Mouse (Mus musculus): ENCODE data around the gene Fbxw8. TPM values are rescaled to one million over a fixed set of nuclear protein-coding genes. Genes with fewer than 3 reads are reported as not detected.

Fbxw8 gene
- polyA plus RNA-seq, 1 experiment from 2014 or later = 28.9 TPM

- H3K27me3 ChIP-seq = no peaks in the 10 kb centered on the region
- no peak; the same call in 1 of the 2 replicates for ATAC-seq (replicated peaks; ENCODE audit: low FRiP score)
- peaks cover 45% of the 10 kb centered on the region for H3K4me1 ChIP-seq
- H3K36me3 ChIP-seq = peaks cover 51% of the 10 kb centered on the region
- 76% methylated on average over 19 of the region's 19 CpGs for WGBS
- no peaks in the 10 kb centered on the region for H3K9me3 ChIP-seq (replicated peaks)
- no peak overlapping the region for H3K4me3 ChIP-seq (replicated peaks)
- H3K4me2 ChIP-seq = no peak overlapping the region
- H3K27ac ChIP-seq = peak overlapping the region; percentile 93
- H3K9ac ChIP-seq = no peak overlapping the region
Measured at GRCm38 (mm10) chr5:118065516-118066255, 89.6 kb downstream of the Fbxw8 start.

DNA sequence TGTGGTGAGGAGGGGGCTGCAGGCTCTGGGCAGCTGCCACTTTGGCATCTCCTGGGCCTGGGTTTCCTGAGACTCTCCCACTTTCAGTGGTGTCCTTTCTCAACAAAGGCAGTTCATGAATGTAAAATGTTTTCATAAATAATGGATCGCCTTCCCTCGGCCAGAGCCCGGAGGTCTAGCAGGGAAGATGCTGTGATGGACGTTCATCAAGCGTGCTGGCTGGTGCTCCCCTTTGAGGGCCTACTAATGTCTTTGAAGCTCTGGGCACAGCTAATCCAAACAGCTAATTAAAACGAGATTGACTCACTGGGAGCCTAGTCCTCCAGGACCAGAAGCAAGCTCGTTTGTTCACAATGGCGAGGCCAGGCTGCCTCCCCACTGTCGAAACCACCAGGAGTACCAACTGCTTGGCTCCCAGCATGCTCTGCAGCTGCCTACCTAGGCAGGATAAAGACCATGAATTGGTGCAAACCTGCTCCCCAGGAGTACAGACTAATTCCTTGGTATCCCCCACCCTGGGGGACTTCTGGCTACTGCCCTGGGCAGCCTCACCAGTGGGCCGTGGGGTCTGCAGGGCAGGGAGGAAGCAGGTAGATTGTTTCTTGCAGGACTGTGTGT lies 90.9 kb downstream of the Fbxw8 start:
- Histone ChIP-seq H3K9ac (no peak overlapping the region), H3K27ac (peak overlapping the region; percentile 93), H3K9me3 (replicated peaks) (no peaks in the 10 kb centered on the region), H3K27me3 (no peaks in the 10 kb centered on the region), H3K4me3 (replicated peaks) (no peak overlapping the region), H3K4me1 (peaks cover 45% of the 10 kb centered on the region), H3K36me3 (peaks cover 38% of the 10 kb centered on the region), H3K4me2 (no peak overlapping the region)
- no peak for ATAC-seq (replicated peaks; ENCODE audit: low FRiP score)
- WGBS = 57% methylated on average over 10 of the region's 10 CpGs

DNA sequence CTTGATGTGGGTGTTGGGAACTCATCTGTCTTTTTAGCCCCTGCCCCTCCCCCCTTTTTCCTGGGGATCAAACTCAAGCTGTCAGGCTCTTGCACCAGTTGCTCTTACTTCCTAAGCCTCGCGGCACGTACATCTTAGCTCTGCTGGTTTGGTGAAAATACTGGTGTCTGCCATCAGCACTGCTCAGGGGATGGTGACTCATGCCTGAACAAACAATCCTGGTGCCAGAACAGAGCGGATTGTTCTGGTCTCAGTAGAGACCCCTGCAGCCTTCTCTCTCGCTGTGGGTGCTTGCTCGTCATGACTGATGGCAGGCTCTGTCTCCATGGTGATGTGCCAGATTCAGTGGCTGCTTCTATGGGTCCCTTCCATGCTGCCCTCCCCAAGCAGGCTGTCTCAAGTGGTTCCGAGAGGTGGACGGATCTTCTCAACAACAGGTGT lies 92.1 kb downstream of the Fbxw8 start:
- Histone ChIP-seq H3K9me3 (replicated peaks) (no peaks in the 10 kb centered on the region), H3K36me3 (peaks cover 29% of the 10 kb centered on the region), H3K27me3 (no peaks in the 10 kb centered on the region), H3K4me1 (peaks cover 45% of the 10 kb centered on the region), H3K4me2 (no peak overlapping the region), H3K27ac (peak overlapping the region; percentile 93), H3K4me3 (replicated peaks) (no peak overlapping the region), H3K9ac (no peak overlapping the region)
- no peak; the same call in 1 of the 2 replicates for ATAC-seq (replicated peaks; ENCODE audit: low FRiP score)
- 65% methylated on average over 8 of the region's 8 CpGs for WGBS

- 92% methylated on average over 18 of the region's 18 CpGs for WGBS
- H3K4me2 ChIP-seq = no peak overlapping the region
- no peak overlapping the region for H3K4me3 ChIP-seq (replicated peaks)
- H3K27me3 ChIP-seq = no peaks in the 10 kb centered on the region
- peaks cover 50% of the 10 kb centered on the region for H3K4me1 ChIP-seq
- no peak overlapping the region for H3K9ac ChIP-seq
- H3K36me3 ChIP-seq = peaks cover 15% of the 10 kb centered on the region
- no peak for ATAC-seq (replicated peaks; ENCODE audit: low FRiP score)
- no peaks in the 10 kb centered on the region for H3K9me3 ChIP-seq (replicated peaks)
- H3K27ac ChIP-seq = no peak overlapping the region
Measured at GRCm38 (mm10) chr5:118061391-118061790, 93.9 kb downstream of the Fbxw8 start.

DNA sequence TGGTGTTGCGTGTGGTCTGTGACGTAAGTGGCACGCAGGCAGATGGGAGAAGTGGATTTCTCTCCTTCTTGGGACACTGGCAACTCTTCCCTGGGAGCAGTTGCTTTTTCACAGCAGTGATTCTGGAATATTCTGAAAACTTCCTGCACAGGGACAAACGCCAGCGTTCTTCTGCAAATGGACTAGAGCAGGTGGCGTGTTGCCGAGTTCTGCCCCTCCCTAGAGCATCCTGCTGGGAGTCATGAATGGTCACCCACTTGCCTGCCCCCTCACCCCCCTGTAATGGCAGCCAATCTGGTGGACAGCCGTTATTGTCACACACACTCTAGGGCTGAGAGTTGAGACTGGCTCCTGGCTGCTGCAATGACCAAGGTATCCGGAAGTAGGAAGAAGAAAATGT lies 95.6 kb downstream of the Fbxw8 start:
- 86% methylated on average over 9 of the region's 9 CpGs for WGBS

GRCm38 (mm10) chr5:118058858-118059257 lies 96.4 kb downstream of the Fbxw8 start:
- Histone ChIP-seq H3K9ac (no peak overlapping the region), H3K4me2 (no peak overlapping the region), H3K9me3 (replicated peaks) (no peaks in the 10 kb centered on the region), H3K4me3 (replicated peaks) (no peak overlapping the region), H3K36me3 (no peaks in the 10 kb centered on the region), H3K27ac (no peak overlapping the region), H3K27me3 (no peaks in the 10 kb centered on the region), H3K4me1 (peaks cover 27% of the 10 kb centered on the region)
- no peak for ATAC-seq (replicated peaks; ENCODE audit: low FRiP score)
- WGBS = 88% methylated on average over 10 of the region's 10 CpGs

More for the DNA sequence above, 95.6 kb downstream of the Fbxw8 start:
- H3K4me3 ChIP-seq (replicated peaks) = no peak overlapping the region
- H3K9me3 ChIP-seq (replicated peaks) = no peaks in the 10 kb centered on the region
- no peak overlapping the region for H3K4me2 ChIP-seq
- H3K36me3 ChIP-seq = 0 out of 2 replicates have a peak, but pooled peaks cover 3% of the 10 kb centered on the region
- H3K4me1 ChIP-seq = peaks cover 35% of the 10 kb centered on the region
- no peak for ATAC-seq (replicated peaks; ENCODE audit: low FRiP score)
- H3K9ac ChIP-seq = no peak overlapping the region
- no peak overlapping the region for H3K27ac ChIP-seq
- H3K27me3 ChIP-seq = no peaks in the 10 kb centered on the region

GRCm38 (mm10) chr5:118057508-118058111 lies 97.7 kb downstream of the Fbxw8 start:
- Histone ChIP-seq H3K36me3 (no peaks in the 10 kb centered on the region), H3K27me3 (no peaks in the 10 kb centered on the region), H3K9me3 (replicated peaks) (no peaks in the 10 kb centered on the region), H3K4me3 (replicated peaks) (no peak overlapping the region), H3K4me1 (peaks cover 21% of the 10 kb centered on the region), H3K27ac (peak overlapping the region; percentile 29; the same call in 1 of the 2 replicates), H3K9ac (no peak overlapping the region), H3K4me2 (no peak overlapping the region)
- ATAC-seq (replicated peaks; ENCODE audit: low FRiP score) = no peak
- 31% methylated on average over 8 of the region's 8 CpGs for WGBS

DNA sequence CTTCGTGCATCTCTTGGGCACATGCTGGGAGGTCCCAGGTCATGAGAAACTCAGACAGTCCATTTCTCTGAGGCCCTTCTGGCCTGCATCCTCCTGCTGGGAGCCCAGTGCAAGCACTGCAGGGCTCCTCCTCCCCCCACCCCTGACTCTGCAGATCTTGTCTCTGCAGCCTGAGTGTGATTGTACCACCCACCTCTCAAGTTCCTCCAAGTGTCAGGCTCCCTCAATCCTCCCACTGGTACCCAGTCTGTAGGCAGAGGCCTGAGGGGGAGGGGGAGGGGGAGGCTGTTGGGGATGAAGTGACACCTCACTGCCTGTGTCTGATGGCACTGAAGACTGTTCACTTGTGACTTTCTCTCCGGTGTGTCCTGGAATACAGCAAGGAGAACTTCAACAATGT lies 102.1 kb downstream of the Fbxw8 start:
- Histone ChIP-seq H3K4me1 (peaks cover 26% of the 10 kb centered on the region), H3K9me3 (replicated peaks) (no peaks in the 10 kb centered on the region), H3K27ac (peak overlapping the region; percentile 66; the same call in 1 of the 2 replicates), H3K4me2 (no peak overlapping the region), H3K36me3 (no peaks in the 10 kb centered on the region), H3K27me3 (no peaks in the 10 kb centered on the region), H3K4me3 (replicated peaks) (no peak overlapping the region), H3K9ac (no peak overlapping the region)
- 85% methylated on average over 2 of the region's 2 CpGs for WGBS
- ATAC-seq (replicated peaks; ENCODE audit: low FRiP score) = no peak

DNA sequence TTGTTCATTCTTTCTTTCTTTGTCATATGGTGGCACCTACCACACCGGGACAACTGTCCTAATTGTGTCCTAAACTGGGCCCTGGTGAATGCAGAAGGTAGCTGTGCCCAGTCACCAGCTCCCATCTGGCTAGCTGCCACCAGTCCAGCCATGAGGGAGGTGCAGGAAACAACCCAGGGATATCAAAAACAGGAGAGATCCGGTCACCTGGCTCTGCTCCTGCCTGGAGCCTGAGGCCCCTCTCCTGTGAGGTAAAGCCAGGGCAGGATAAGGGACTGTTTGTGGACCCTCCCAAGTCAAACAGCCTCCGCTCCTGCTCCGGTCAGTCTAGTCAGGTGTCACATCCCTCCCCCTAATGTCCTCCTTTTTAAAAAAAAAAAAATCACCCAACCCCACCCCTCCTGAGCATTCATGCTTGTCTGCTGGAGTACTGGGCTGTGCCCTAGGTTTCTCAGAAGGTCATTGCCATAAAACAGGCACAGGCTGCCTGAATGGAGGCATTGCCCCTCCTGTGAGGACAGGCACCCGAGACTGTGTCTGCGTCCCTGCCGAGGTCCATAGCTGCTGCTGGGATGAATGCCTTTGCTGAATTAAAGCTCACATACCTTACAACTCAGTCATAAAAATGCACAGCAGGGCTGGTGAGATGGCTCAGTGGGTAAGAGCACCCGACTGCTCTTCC lies 103.1 kb downstream of the Fbxw8 start:
- H3K27me3 ChIP-seq = no peaks in the 10 kb centered on the region
- peak; percentile 77 for ATAC-seq (replicated peaks; ENCODE audit: low FRiP score)
- H3K27ac ChIP-seq = peak overlapping the region; percentile 66

DNA sequence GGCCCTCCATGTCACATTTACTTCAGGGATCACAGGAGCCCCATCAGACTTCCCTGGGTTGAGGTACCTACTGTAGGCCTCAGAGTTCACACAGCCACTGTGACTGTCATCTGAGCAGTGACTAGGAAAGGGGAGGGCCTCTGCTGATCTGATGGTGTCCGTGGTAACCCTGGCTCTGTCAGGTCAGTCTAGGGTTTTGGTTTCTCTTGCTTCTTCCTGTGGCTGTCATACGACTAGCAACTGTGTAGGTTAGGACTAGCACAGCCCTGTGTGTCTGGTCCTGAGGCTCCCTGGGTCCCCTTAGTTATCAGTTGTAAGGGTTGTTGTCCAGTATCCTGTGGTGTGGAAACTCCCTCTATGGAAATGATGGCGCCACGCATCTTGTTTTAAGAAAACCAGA lies 104.5 kb downstream of the Fbxw8 start:
- Histone ChIP-seq H3K36me3 (no peaks in the 10 kb centered on the region), H3K27ac (no peak overlapping the region), H3K9me3 (replicated peaks) (no peaks in the 10 kb centered on the region), H3K27me3 (no peaks in the 10 kb centered on the region), H3K4me2 (no peak overlapping the region), H3K4me3 (replicated peaks) (no peak overlapping the region), H3K9ac (no peak overlapping the region), H3K4me1 (peaks cover 10% of the 10 kb centered on the region)
- no peak for ATAC-seq (replicated peaks; ENCODE audit: low FRiP score)
- 60% methylated on average over 4 of the region's 4 CpGs for WGBS

More for the DNA sequence above, 103.1 kb downstream of the Fbxw8 start:
- Histone ChIP-seq H3K4me3 (replicated peaks) (no peak overlapping the region), H3K4me1 (peaks cover 19% of the 10 kb centered on the region), H3K4me2 (no peak overlapping the region), H3K9ac (no peak overlapping the region), H3K36me3 (no peaks in the 10 kb centered on the region), H3K9me3 (replicated peaks) (no peaks in the 10 kb centered on the region)
- WGBS = 42% methylated on average over 8 of the region's 8 CpGs

DNA sequence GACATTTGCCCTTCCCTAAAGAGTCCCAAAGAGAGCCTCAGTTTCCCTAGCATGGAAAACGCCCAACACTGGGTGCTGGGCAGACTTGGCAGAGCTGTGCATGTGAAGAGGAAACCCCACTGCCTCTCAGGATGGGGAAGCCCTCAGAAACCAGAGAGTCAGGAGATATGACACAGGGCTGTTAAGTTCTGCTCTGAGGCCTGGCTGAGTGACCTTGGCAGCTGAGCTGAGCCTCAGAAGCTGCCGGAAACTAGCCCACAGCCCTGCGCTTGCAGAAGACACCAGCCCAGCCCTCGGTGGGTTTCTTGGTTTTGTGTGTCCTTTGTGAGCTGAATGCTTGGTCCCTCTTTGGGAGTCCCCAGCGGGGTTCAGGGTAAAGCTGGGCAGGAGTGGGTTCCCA lies 106.3 kb downstream of the Fbxw8 start:
- Histone ChIP-seq H3K9ac (no peak overlapping the region), H3K27me3 (no peaks in the 10 kb centered on the region), H3K4me2 (no peak overlapping the region), H3K4me1 (peaks cover 10% of the 10 kb centered on the region), H3K27ac (no peak overlapping the region), H3K4me3 (replicated peaks) (no peak overlapping the region), H3K36me3 (no peaks in the 10 kb centered on the region), H3K9me3 (replicated peaks) (no peaks in the 10 kb centered on the region)
- no peak for ATAC-seq (replicated peaks; ENCODE audit: low FRiP score)
- WGBS = 82% methylated on average over 5 of the region's 5 CpGs

DNA sequence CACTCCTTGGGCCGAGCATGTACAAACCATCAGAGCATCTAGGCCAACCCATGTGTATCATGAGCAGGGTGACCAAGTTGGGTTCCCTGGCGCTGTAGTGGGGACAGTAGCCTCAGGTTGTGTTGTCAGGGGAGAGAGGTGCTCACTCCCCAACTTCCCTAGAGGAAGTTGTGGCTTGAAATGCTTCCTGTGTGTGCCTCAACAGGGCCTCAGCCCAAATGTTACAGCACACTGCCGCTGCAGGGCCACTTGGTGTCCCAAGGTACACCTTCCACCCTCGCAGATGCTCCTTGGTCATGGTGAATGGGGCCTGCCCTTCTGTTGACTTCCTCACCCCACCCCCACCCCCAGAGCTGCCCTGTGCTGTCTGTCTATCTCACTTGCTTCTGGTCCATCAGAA lies 106.9 kb downstream of the Fbxw8 start:
- H3K9me3 ChIP-seq (replicated peaks) = no peaks in the 10 kb centered on the region
- H3K4me2 ChIP-seq = no peak overlapping the region
- H3K4me1 ChIP-seq = peaks cover 8% of the 10 kb centered on the region
- WGBS = 86% methylated on average over 4 of the region's 4 CpGs
- H3K36me3 ChIP-seq = no peaks in the 10 kb centered on the region
- no peak overlapping the region for H3K27ac ChIP-seq
- H3K27me3 ChIP-seq = no peaks in the 10 kb centered on the region
- ATAC-seq (replicated peaks; ENCODE audit: low FRiP score) = no peak
- H3K9ac ChIP-seq = no peak overlapping the region
- no peak overlapping the region for H3K4me3 ChIP-seq (replicated peaks)

All from kidney, embryonic 15.5 days (tissue).